Mouse (Mus musculus) midbrain, embryonic 11.5 days (tissue): ENCODE measurements around the gene Slc8a3. TPM values are rescaled to one million over a fixed set of nuclear protein-coding genes. Genes with fewer than 3 reads are reported as not detected.

Source experiments
- ATAC-seq: fragments of 200-750 bp; cut with Nextera tagmentation; 2 replicates; pipeline ENCODE4 v1.8.0; 2017; ENCODE audit warnings: moderate TSS enrichment, moderate library complexity; ENCODE audit not compliant: low FRiP score
- DNase-seq: peaks from one replicate; pipeline ENCODE4 v3.0.0; 2015; ENCODE audit warnings: low spot score; ENCODE audit errors: missing footprints
- H3K27ac ChIP-seq: fragments of 300-500 bp; sonication (generic); 2 replicates; pipeline ENCODE4 v1.5.1; 2014; ENCODE audit warnings: low read depth, low read length
- H3K27me3 ChIP-seq: fragments of 300-500 bp; sonication (generic); 2 replicates; pipeline ENCODE4 v1.6.1; 2014; ENCODE audit warnings: mild to moderate bottlenecking, low read length, moderate library complexity, mixed read lengths; ENCODE audit not compliant: control insufficient read depth, insufficient read depth
- H3K36me3 ChIP-seq: fragments of 300-500 bp; sonication (generic); 2 replicates; pipeline ENCODE4 v1.6.1; 2014; ENCODE audit warnings: mild to moderate bottlenecking, low read length, moderate library complexity, mixed read lengths; ENCODE audit not compliant: control insufficient read depth, insufficient read depth
- H3K4me1 ChIP-seq: fragments of 300-500 bp; sonication (generic); 2 replicates; pipeline ENCODE4 v1.6.1; 2014; ENCODE audit warnings: low read length; ENCODE audit not compliant: control insufficient read depth, insufficient read depth
- H3K4me2 ChIP-seq: fragments of 300-500 bp; sonication (generic); 2 replicates; pipeline ENCODE4 v1.6.1; 2014; ENCODE audit warnings: mild to moderate bottlenecking, moderate library complexity
- H3K4me3 ChIP-seq: fragments of 300-500 bp; sonication (generic); 2 replicates; pipeline ENCODE4 v1.5.1; 2014; ENCODE audit warnings: low read depth, low read length
- H3K9ac ChIP-seq: fragments of 300-500 bp; sonication (generic); 2 replicates; pipeline ENCODE4 v1.6.1; 2014; ENCODE audit warnings: low read length
- H3K9me3 ChIP-seq: fragments of 300-500 bp; sonication (generic); 2 replicates; pipeline ENCODE4 v1.6.1; 2016; ENCODE audit warnings: low read length; ENCODE audit not compliant: control insufficient read depth
- WGBS: fragments of 180-500 bp; shearing (Covaris S2); extraction: QIAGEN DNeasy Blood & Tissue Kit; methylation state at CpG from one replicate; pipeline ENCODE4 v1.1.7; 2014; 5-methylcytosine and 5-hydroxymethylcytosine counted together
- polyA plus RNA-seq: library from polyadenylated mRNA; unstranded; fragments of >200 nt; fragmentation: Nextera tagmentation; extraction: Ambion mirVana; gene quantifications from 2 replicates; pipeline ENCODE4 v1.2.1, GENCODE M21; 2014

Gene Slc8a3
- polyA plus RNA-seq, 1 experiment from 2014 or later = 1.1 TPM

DNA sequence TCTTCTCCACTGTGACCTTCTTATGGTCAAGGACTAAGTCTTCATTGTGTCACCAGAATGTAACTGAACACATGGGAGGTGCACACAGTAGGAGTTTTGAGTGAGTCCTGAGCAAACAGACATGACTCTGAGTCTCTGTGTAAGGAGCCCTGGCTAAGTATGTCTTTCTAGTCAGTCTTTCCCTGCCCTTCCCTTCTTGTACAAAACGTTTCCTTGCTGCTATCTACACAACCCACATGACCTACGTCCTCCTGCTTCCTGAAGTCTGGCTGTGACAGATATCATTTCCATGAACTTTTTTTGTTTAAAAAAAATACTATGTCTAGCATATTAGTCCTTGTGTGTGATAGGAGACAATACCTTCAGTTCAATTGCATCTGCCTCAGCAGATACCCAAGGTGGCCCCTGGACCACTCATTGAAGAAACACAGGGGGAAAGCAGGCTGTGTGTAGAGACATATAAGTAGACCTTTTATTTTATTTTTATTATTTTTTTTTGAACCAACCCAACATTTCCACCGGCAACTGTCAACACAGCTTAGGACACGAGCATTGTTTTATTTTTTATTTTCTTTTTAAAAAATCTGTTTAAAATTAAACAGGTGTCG, 135.4 kb downstream of the Slc8a3 start:
- 77% methylated on average over 5 of the region's 5 CpGs for WGBS
- H3K27me3 ChIP-seq = no peaks in the 10 kb centered on the region
- H3K4me2 ChIP-seq = no peak overlapping the region
- no peak overlapping the region for H3K9ac ChIP-seq
- H3K27ac ChIP-seq = no peak overlapping the region
- DNase-seq = no peak
- peaks cover 2% of the 10 kb centered on the region; the same call in 1 of the 2 replicates for H3K4me1 ChIP-seq
- no peaks in the 10 kb centered on the region for H3K9me3 ChIP-seq
- H3K36me3 ChIP-seq = no peaks in the 10 kb centered on the region
- no peak for ATAC-seq
- no peak overlapping the region for H3K4me3 ChIP-seq

DNA sequence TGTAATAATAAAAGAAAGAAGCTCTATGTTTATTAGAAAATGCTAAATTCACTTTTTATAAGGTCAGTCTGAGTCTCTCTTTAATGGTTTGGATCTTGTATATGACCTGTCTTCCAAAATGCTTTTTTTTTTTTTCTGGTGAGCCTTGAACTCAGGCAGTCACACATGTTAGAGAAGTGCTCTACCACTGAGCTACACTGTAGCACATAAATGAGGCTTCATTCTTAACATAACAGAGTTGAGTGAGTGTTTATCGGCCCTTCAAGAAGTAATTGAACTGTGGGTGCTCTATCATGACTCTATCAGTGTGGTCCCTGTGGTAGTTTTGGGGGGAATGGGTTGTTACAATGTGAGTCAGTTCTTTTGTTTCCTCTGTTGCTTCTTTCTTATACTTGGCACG, 139.0 kb downstream of the Slc8a3 start:
- ATAC-seq (no peak), DNase-seq (no peak)
- no peaks in the 10 kb centered on the region for H3K4me1 ChIP-seq
- no peaks in the 10 kb centered on the region for H3K36me3 ChIP-seq
- no peak overlapping the region for H3K27ac ChIP-seq
- no peaks in the 10 kb centered on the region for H3K27me3 ChIP-seq
- H3K4me3 ChIP-seq = no peak overlapping the region
- no peaks in the 10 kb centered on the region for H3K9me3 ChIP-seq
- no peak overlapping the region for H3K4me2 ChIP-seq
- WGBS = 80% methylated on average over 2 of the region's 2 CpGs
- no peak overlapping the region for H3K9ac ChIP-seq

DNA sequence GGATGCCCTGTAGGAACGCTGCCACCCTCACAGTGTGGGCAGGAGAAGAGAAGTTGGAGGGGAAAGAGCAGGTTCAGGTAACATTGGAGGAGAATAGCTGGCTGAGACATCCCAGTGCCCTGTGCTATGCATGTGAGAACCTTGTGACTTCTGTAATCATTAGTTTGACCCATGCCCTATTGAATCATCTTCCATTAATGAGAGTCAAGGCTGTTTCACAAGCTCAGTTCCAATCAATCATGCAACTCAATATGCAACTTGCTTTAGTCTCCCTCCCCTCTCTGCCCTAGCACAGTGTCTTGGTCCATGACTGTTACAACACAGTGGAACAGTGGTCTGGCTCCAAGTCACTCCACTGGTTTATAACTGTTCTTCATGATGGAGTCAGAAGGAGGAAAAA, 143.3 kb downstream of the Slc8a3 start:
- ATAC-seq (no peak), DNase-seq (no peak)
- Histone ChIP-seq H3K9ac (no peak overlapping the region), H3K27me3 (no peaks in the 10 kb centered on the region), H3K36me3 (no peaks in the 10 kb centered on the region), H3K4me3 (no peak overlapping the region), H3K4me1 (no peaks in the 10 kb centered on the region), H3K4me2 (no peak overlapping the region), H3K27ac (no peak overlapping the region), H3K9me3 (no peaks in the 10 kb centered on the region)
- 69% methylated on average over 1 of the region's 1 CpGs for WGBS

DNA sequence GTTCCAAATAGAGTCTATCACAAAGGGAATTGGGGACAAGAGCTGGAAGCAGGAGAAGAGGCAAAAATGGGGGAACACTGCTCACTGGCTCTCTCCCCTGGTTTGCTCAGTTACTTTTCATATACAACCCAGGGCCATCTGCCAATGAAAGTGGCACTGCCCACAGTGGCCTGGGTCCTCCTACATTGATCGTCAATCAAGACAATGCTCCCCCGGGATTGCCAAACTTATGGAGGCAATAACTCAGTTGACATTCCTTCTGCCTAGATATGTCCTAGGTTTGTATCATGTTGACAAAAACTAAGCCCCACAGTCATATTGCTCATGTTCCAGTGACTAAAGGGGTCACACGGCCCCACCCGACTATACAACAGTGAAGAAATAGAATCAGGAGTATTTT, 144.0 kb downstream of the Slc8a3 start:
- H3K36me3 ChIP-seq = no peaks in the 10 kb centered on the region
- ATAC-seq (no peak), DNase-seq (peak; percentile 56)
- no peaks in the 10 kb centered on the region for H3K4me1 ChIP-seq
- H3K9me3 ChIP-seq = no peaks in the 10 kb centered on the region
- H3K4me3 ChIP-seq = no peak overlapping the region
- H3K9ac ChIP-seq = no peak overlapping the region
- H3K4me2 ChIP-seq = no peak overlapping the region
- H3K27me3 ChIP-seq = no peaks in the 10 kb centered on the region
- H3K27ac ChIP-seq = no peak overlapping the region
- WGBS = 89% methylated on average over 4 of the region's 4 CpGs

DNA sequence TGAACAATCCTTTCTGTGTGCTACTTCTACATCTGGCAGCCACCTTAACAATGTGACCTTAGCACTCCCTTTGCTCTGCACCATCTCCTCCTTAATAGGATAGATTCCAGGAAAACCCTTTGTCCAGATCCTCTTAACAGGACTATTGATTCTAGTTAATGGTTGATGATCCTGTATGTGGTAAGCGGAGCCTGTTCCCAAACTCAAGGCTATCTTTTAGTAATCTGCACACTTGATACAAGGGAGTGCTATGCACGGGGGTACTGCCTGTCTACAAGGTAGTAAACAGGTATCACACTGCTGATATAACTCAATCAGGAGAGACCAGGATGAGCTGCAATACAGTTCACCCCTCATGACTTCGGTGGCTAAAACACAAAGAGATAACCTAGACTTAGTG, 144.6 kb downstream of the Slc8a3 start:
- no peaks in the 10 kb centered on the region for H3K27me3 ChIP-seq
- no peaks in the 10 kb centered on the region for H3K36me3 ChIP-seq
- DNase-seq = no peak
- H3K9me3 ChIP-seq = no peaks in the 10 kb centered on the region
- H3K27ac ChIP-seq = no peak overlapping the region
- no peak overlapping the region for H3K4me3 ChIP-seq
- H3K4me2 ChIP-seq = no peak overlapping the region
- H3K9ac ChIP-seq = no peak overlapping the region
- 83% methylated on average over 3 of the region's 3 CpGs for WGBS
- ATAC-seq = no peak
- H3K4me1 ChIP-seq = no peaks in the 10 kb centered on the region

DNA sequence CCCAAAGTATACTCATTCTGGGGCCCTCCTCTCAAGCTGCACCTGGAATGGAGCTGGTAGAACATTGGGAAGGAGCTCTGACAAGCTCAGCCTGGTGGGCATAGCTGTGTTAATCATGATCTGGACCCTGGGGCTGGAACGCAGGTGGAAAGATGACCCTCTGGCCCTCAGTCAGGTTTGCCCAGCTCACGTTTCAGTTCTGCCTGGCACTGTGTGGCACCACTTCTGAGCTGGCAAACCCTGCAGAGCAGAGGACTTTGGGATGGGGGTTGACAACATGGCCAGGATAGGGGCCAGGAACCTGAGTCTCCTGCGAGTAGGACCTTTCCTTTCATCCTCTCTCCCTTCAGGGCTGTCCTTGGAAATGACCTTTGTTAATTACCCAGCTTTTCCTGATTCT, 146.3 kb downstream of the Slc8a3 start:
- H3K4me2 ChIP-seq = no peak overlapping the region
- no peaks in the 10 kb centered on the region for H3K27me3 ChIP-seq
- H3K4me1 ChIP-seq = no peaks in the 10 kb centered on the region
- no peak overlapping the region for H3K27ac ChIP-seq
- no peaks in the 10 kb centered on the region for H3K9me3 ChIP-seq
- no peak overlapping the region for H3K9ac ChIP-seq
- ATAC-seq (no peak), DNase-seq (no peak)
- no peak overlapping the region for H3K4me3 ChIP-seq
- H3K36me3 ChIP-seq = no peaks in the 10 kb centered on the region
- WGBS = 85% methylated on average over 3 of the region's 3 CpGs

DNA sequence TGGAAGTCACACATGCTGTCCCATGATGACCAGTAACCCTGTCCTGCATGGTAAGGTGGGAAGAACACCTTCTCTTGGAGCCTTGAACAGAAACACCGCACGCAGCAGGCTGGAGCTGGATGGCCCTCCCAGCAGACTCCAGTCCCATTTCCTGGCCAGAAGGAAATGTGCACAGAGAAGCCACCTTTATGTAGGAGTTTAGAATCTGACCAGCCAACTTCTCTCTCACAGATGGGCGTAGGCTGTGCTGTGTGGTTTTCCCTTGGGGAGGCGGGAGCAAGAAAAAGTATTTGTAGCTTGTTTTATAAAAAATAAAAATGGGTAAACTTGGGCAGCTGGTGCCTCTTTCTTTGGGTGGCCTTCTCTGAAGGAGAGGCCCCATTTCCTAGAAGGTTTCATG, 146.9 kb downstream of the Slc8a3 start:
- no peak for ATAC-seq

DNA sequence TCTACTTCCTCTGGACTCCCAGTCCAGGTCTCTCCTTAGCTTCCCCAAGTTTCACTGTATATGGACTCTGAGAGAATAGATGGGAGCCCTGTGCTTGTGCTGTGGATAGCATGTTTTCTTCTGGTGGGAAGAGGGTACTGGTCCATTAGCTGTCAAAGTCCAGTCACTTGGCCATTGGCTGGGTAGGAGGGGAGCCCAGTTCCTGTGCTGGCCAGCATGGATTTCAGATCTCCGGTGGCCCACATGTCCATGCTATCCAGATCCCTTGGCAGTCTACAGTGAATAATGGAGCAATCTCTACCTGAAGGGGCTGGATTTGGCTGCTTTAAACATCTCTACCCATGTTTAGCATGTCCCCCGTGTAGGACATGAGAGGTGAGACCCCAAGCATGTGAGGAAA, 148.0 kb downstream of the Slc8a3 start:
- no peak for ATAC-seq
- no peak overlapping the region for H3K27ac ChIP-seq
- 95% methylated on average over 2 of the region's 2 CpGs for WGBS
- no peak overlapping the region for H3K9ac ChIP-seq
- no peaks in the 10 kb centered on the region for H3K27me3 ChIP-seq
- H3K9me3 ChIP-seq = no peaks in the 10 kb centered on the region
- H3K36me3 ChIP-seq = no peaks in the 10 kb centered on the region
- H3K4me2 ChIP-seq = no peak overlapping the region
- peak; percentile 69 for DNase-seq
- H3K4me3 ChIP-seq = no peak overlapping the region
- H3K4me1 ChIP-seq = no peaks in the 10 kb centered on the region

More for the DNA sequence above, 146.9 kb downstream of the Slc8a3 start:
- Histone ChIP-seq H3K27ac (no peak overlapping the region), H3K4me3 (no peak overlapping the region), H3K9me3 (no peaks in the 10 kb centered on the region), H3K4me2 (no peak overlapping the region), H3K9ac (no peak overlapping the region), H3K36me3 (no peaks in the 10 kb centered on the region), H3K27me3 (no peaks in the 10 kb centered on the region), H3K4me1 (no peaks in the 10 kb centered on the region)
- peak; percentile 21 for DNase-seq
- WGBS = 97% methylated on average over 4 of the region's 4 CpGs

DNA sequence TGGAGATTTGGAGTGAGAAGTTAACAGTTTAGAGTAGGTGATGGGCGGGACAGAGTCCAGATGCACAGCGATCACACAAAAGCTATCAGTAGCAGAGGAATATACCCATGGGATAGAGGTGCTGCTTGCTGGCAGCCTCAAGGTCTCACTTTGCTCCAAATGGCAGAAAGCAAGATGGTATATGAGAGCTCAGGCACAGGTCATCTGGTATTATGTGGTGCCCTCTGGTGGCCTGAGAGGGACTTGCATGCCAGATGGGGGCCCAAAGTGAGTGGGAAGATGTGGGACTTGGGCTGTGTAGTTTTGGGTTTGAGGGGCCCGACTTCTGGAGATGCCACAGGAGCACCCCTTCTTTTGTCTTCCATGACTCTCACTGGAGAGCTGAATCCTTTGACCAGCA, 150.9 kb downstream of the Slc8a3 start:
- DNase-seq = peak; percentile 97
- peak; percentile 55 for ATAC-seq
- Histone ChIP-seq H3K9ac (no peak overlapping the region), H3K4me2 (no peak overlapping the region), H3K36me3 (no peaks in the 10 kb centered on the region), H3K9me3 (no peaks in the 10 kb centered on the region), H3K27ac (no peak overlapping the region), H3K4me3 (no peak overlapping the region), H3K27me3 (no peaks in the 10 kb centered on the region), H3K4me1 (no peaks in the 10 kb centered on the region)
- 69% methylated on average over 3 of the region's 3 CpGs for WGBS
